ENCODE assay signal across 8 mouse cellular contexts in the genomic region with DNA sequence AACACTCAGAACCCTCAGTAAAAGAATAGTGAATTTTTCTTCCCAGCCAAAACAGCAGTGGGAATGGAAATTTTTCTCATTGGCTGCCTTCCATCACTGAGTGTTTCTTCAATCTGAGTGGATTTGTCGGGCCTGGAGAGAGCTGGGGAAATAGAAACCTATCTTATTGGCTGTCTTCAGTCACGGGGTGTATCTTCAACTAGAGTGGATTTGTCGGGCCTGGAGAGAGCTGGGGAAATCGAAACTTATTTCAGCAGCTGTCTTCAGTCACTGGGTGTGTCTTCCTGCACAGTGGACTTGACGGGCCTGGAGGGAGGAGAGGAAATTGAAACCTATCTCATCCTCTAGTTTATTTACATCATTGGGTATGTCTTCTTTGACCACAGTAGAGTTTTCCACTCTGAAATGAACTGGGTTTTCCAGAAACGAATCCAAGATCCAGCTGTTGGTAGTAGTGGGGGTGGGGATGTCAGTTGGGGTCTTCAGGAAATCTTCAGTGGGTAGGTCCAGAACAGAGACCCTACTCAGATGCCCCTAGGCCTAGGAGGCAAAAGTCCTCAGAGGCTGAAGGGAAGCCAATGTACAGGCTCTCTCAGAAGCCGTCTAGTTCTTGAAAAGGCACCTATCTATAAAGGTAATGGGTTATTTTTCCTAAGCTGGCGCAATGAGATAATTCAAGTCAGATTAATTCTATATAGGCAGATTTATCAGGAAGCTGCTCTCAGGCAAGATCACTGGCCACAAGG. TPM values are rescaled to one million over a fixed set of nuclear protein-coding genes. Genes with fewer than 3 reads are reported as not detected.
DNase-seq lines count a peak whose midpoint lies in the region; ATAC-seq and TF ChIP-seq lines count a peak whose summit lies in the region.

Ifi27 (plus strand) TSS at position 226 of the 746 bp plus-strand sequence.

- no peak for TF ChIP-seq RAD21 in MEL (IDR thresholded peaks at IDR 0.05; ENCODE audit: low read depth, low read length)

- peak within 1 kb of the TSS; percentile 41 for H3K4me2 ChIP-seq in embryonic facial prominence, embryonic 15.5 days (replicated peaks)
- H3K4me2 ChIP-seq in stomach, postnatal 0 days (replicated peaks; ENCODE audit: low read depth) = peak within 1 kb of the TSS; percentile 34

- peak; percentile 89 for ATAC-seq in embryonic facial prominence, embryonic 15.5 days (ENCODE audit: insufficient number of reproducible peaks, low FRiP score, low TSS enrichment, low read depth)
- peak; percentile 97 for ATAC-seq in stomach, postnatal 0 days (ENCODE audit: low FRiP score, low TSS enrichment)

- H3K27me3 ChIP-seq in C2C12 (ENCODE audit: control insufficient read depth, insufficient read depth, insufficient read length) (no peaks in the 10 kb centered on the region), MEL (ENCODE audit: control insufficient read depth in 1 of 2, insufficient read depth in 2 of 2, low read length in 2 of 2) (no peaks in the 10 kb centered on the region)
- H3K27me3 ChIP-seq in embryonic facial prominence, embryonic 15.5 days = no peaks in the 10 kb centered on the region
- no peaks in the 10 kb centered on the region for H3K27me3 ChIP-seq in stomach, postnatal 0 days (ENCODE audit: control insufficient read depth, insufficient read depth, low read length)

- peaks cover 3 to 14% of the 10 kb centered on the region in 2 experiments; a peak in 3 of 4 replicates for H3K4me1 ChIP-seq in MEL (ENCODE audit: control insufficient read depth in 1 of 2, insufficient read depth in 2 of 2, low read length in 2 of 2)
- H3K4me1 ChIP-seq in embryonic facial prominence, embryonic 15.5 days = no peaks in the 10 kb centered on the region
- no peaks in the 10 kb centered on the region; the same call in 1 of the 2 replicates for H3K4me1 ChIP-seq in stomach, postnatal 0 days (replicated peaks; ENCODE audit: control insufficient read depth, insufficient read depth)

- H3K9ac ChIP-seq in MEL (ENCODE audit: control insufficient read depth, low read depth, low read length, poor library complexity, severe bottlenecking) = peak within 1 kb of the TSS; percentile 81
- 0 out of 2 replicates have a peak within 1 kb of the TSS, but pooled peaks have one; percentile 9 for H3K9ac ChIP-seq in embryonic facial prominence, embryonic 15.5 days
- peak within 1 kb of the TSS; percentile 14; the same call in 1 of the 2 replicates for H3K9ac ChIP-seq in stomach, postnatal 0 days (ENCODE audit: low read length)

- DNase-seq in MEL (ENCODE audit: low read depth, low spot score) = peak; percentile 92
- DNase-seq in heart, postnatal 4 days = peak; percentile 68
- DNase-seq in layer of hippocampus, postnatal 25 days (ENCODE audit: extremely low spot score in 1 of 2, low spot score in 1 of 2) = peak in 1 of 2 experiments; percentile 11
- DNase-seq in lung, postnatal 25 days (ENCODE audit: low spot score) = peak; percentile 95
- DNase-seq in stomach, postnatal 0 days (ENCODE audit: low spot score) = peak; percentile 40
- DNase-seq in cerebellum, adult 11 months = no peak

- H3K9me3 ChIP-seq in MEL (replicated peaks; ENCODE audit: insufficient read depth, low read length) = no peaks in the 10 kb centered on the region
- H3K9me3 ChIP-seq in embryonic facial prominence, embryonic 15.5 days (replicated peaks) = no peaks in the 10 kb centered on the region
- H3K9me3 ChIP-seq in stomach, postnatal 0 days (ENCODE audit: control insufficient read depth, low read length) = no peaks in the 10 kb centered on the region

- no peak within 1 kb of the TSS for H3ac ChIP-seq in C2C12 (ENCODE audit: control insufficient read depth, insufficient read length, low read depth)

- TF ChIP-seq EP300 in MEL (IDR thresholded peaks at IDR 0.05; ENCODE audit: low read depth in 1 of 2, low read length in 2 of 2) = no peak
- TF ChIP-seq EP300 in stomach, postnatal 0 days (optimal IDR thresholded peaks at IDR 0.05) = peak; percentile 47

- H3K79me2 ChIP-seq in C2C12 (ENCODE audit: control insufficient read depth, insufficient read depth) (no peaks in the 10 kb centered on the region), MEL (ENCODE audit: control insufficient read depth, insufficient read depth, low read length, poor library complexity) (no peaks in the 10 kb centered on the region)

- H3K79me3 ChIP-seq in C2C12 (ENCODE audit: low read depth) = no peaks in the 10 kb centered on the region

- H3K36me3 ChIP-seq in C2C12 (ENCODE audit: control insufficient read depth, insufficient read depth) (no peaks in the 10 kb centered on the region), MEL (ENCODE audit: control insufficient read depth in 1 of 2, insufficient read depth in 2 of 2, low read length in 2 of 2) (peaks cover 0 to 5% of the 10 kb centered on the region in 2 experiments; a peak in 3 of 4 replicates)
- no peaks in the 10 kb centered on the region for H3K36me3 ChIP-seq in embryonic facial prominence, embryonic 15.5 days
- no peaks in the 10 kb centered on the region; the same call in 1 of the 2 replicates for H3K36me3 ChIP-seq in stomach, postnatal 0 days (ENCODE audit: control insufficient read depth, insufficient read depth, low read length)

- peak within 1 kb of the TSS; percentile 87 for H3K27ac ChIP-seq in MEL (ENCODE audit: control insufficient read depth, low read depth, low read length)
- 0 out of 2 replicates have a peak within 1 kb of the TSS, but pooled peaks have one; percentile 8 for H3K27ac ChIP-seq in embryonic facial prominence, embryonic 15.5 days (replicated peaks)
- H3K27ac ChIP-seq in stomach, postnatal 0 days (replicated peaks) = peak within 1 kb of the TSS; percentile 72

- peak in 1 of 2 experiments; percentile 66; a peak in 2 of 4 replicates for TF ChIP-seq POLR2A in MEL (IDR thresholded peaks at IDR 0.05; ENCODE audit: control insufficient read depth in 1 of 2, insufficient read depth in 1 of 2, low read depth in 1 of 2, low read length in 2 of 2, poor library complexity in 1 of 2)

- H3K4me3 ChIP-seq in C2C12 (ENCODE audit: insufficient read depth, poor library complexity, severe bottlenecking) (peak within 1 kb of the TSS; percentile 29), MEL (ENCODE audit: control insufficient read depth in 1 of 2, insufficient read depth in 1 of 2, low read depth in 2 of 2, low read length in 2 of 2) (peak within 1 kb of the TSS; percentile 69 to 79)
- H3K4me3 ChIP-seq in embryonic facial prominence, embryonic 15.5 days (replicated peaks) = peak within 1 kb of the TSS; percentile 38
- peak within 1 kb of the TSS; percentile 36 for H3K4me3 ChIP-seq in stomach, postnatal 0 days (ENCODE audit: low read depth, low read length)

- WGBS in embryonic facial prominence, embryonic 15.5 days = 43% methylated on average over 8 of the region's 8 CpGs
- 40% methylated on average over 8 of the region's 8 CpGs for WGBS in stomach, postnatal 0 days

- TF ChIP-seq CTCF in C2C12 (IDR thresholded peaks at IDR 0.05; ENCODE audit: control insufficient read depth, insufficient read depth, insufficient read length) = no peak
- no peak for TF ChIP-seq CTCF in MEL (IDR thresholded peaks at IDR 0.05 in 2 of 3, conservative IDR thresholded peaks at IDR 0.05 in 1 of 3; ENCODE audit: control insufficient read depth in 1 of 3, insufficient read depth in 1 of 3, low read depth in 2 of 3, low read length in 3 of 3, poor library complexity in 1 of 3, severe bottlenecking in 1 of 3)
- no peak for TF ChIP-seq CTCF in stomach, postnatal 0 days (IDR thresholded peaks at IDR 0.05; ENCODE audit: low read depth)

TF ChIP-seq in C2C12, 6 proteins besides CTCF, POLR2A, EP300 and RAD21:
- no peak for TF ChIP-seq MYOD1 (IDR thresholded peaks at IDR 0.05; ENCODE audit: control insufficient read depth, insufficient read length, low read depth)
- peak; percentile 97 for TF ChIP-seq USF1 (IDR thresholded peaks at IDR 0.05; ENCODE audit: low read depth)

TF ChIP-seq in MEL, 35 proteins besides CTCF, POLR2A, EP300 and RAD21 (continues in another document):
- TF ChIP-seq ETS1 (IDR thresholded peaks at IDR 0.05; ENCODE audit: low read depth, low read length) (peak; percentile 90), ZKSCAN1 (IDR thresholded peaks at IDR 0.05; ENCODE audit: low read depth, low read length) (no peak), TCF12 (IDR thresholded peaks at IDR 0.05; ENCODE audit: low read depth, low read length) (peak; percentile 42; the same call in 1 of the 2 replicates), MAX (IDR thresholded peaks at IDR 0.05; ENCODE audit: low read length) (peak; percentile 85), ZMIZ1 (IDR thresholded peaks at IDR 0.05; ENCODE audit: low read depth, low read length) (no peak), E2F4 (IDR thresholded peaks at IDR 0.05; ENCODE audit: borderline replicate concordance, low read depth, low read length) (no peak), GABPA (IDR thresholded peaks at IDR 0.05; ENCODE audit: low read depth, low read length) (no peak), ZC3H11A (IDR thresholded peaks at IDR 0.05; ENCODE audit: low read depth, low read length) (no peak), JUND (IDR thresholded peaks at IDR 0.05; ENCODE audit: low read depth, low read length) (no peak), NRF1 (IDR thresholded peaks at IDR 0.05; ENCODE audit: insufficient read depth, low read depth, low read length, poor library complexity, severe bottlenecking) (no peak), TBP (IDR thresholded peaks at IDR 0.05; ENCODE audit: low read depth, low read length) (peak; percentile 80), MYB (IDR thresholded peaks at IDR 0.05; ENCODE audit: low read depth, low read length) (no peak), CHD2 (IDR thresholded peaks at IDR 0.05; ENCODE audit: low read length) (no peak), NELFE (IDR thresholded peaks at IDR 0.05; ENCODE audit: low read depth, low read length) (peak; percentile 71), SMC3 (IDR thresholded peaks at IDR 0.05; ENCODE audit: low read depth, low read length) (no peak), ZNF384 (IDR thresholded peaks at IDR 0.05; ENCODE audit: low read depth, low read length) (no peak), USF2 (IDR thresholded peaks at IDR 0.05; ENCODE audit: borderline replicate concordance in 1 of 2, insufficient read depth in 1 of 2, low read depth in 1 of 2, low read length in 2 of 2) (peak; percentile 55 to 95), HCFC1 (IDR thresholded peaks at IDR 0.05; ENCODE audit: low read depth, low read length) (peak; percentile 84), MAFK (IDR thresholded peaks at IDR 0.05; ENCODE audit: borderline replicate concordance, low read depth, low read length) (no peak)

RNA-seq across cellular contexts. Expression of gene Ifi27, which starts in this region (rescaled TPM):
- polyA plus RNA-seq in C2C12 (2012; fragmentation: generic; extraction: Trizol) = 55.2 TPM
- total RNA-seq in MEL (2012; rRNA removed) = 62.7 and 103 TPM in 2 replicates
- polyA plus RNA-seq in MEL (2012; ENCODE audit: insufficient read depth in 1 of 2, insufficient read length in 2 of 2, low read depth in 1 of 2, low replicate concordance in 2 of 2, missing spikeins in 1 of 2) = 100 to 1,000 TPM in 1 of 2 experiments, not detected in 1; 105 TPM
- 72.9 and 77.5 TPM in 2 replicates for polyA plus RNA-seq in embryonic facial prominence, embryonic 15.5 days (2015; fragmentation: Nextera tagmentation; extraction: Ambion mirVana)
- total RNA-seq in heart, postnatal 4 days (2021) = 10 to 100 TPM; 42.7 to 45.6 TPM
- 10 to 100 TPM; 74.1 to 81.0 TPM for total RNA-seq in layer of hippocampus, postnatal 25 days (2021)
- polyA plus RNA-seq in stomach, postnatal 0 days (2015; fragmentation: Nextera tagmentation; extraction: Ambion mirVana) = 38.9 and 41.9 TPM in 2 replicates

Comparison
In these comparisons a context has a peak if more than half of its experiments do, and no peak if none do; other contexts are left out.
1. H3K27ac ChIP-seq: peak in every context shown above with its lines; median percentile 87 in MEL; 72 in stomach, postnatal 0 days; 8 in embryonic facial prominence, embryonic 15.5 days.
2. H3K9ac ChIP-seq: peak in every context shown above with its lines; median percentile 81 in MEL; 14 in stomach, postnatal 0 days; 9 in embryonic facial prominence, embryonic 15.5 days.